Mouse (Mus musculus) right cerebral cortex, postnatal 25 days (tissue): Measurements from ENCODE around the gene N4bp3.
"Not testable (repeated sequence)": the region's sequence is repeated elsewhere in the genome, so short reads cannot be mapped to it uniquely, and the experiment has no call there.

ENCODE experiments used
- DNase-seq: peaks from one replicate; pipeline ENCODE4 v3.0.0; 2022

The N4bp3 gene

GRCm38 (mm10) chr11:51652889-51653418, 2.3 kb upstream of the N4bp3 start:
- no peak for DNase-seq

GRCm38 (mm10) chr11:51650261-51650660, 381 bp downstream of the N4bp3 start:
- peak; percentile 6 for DNase-seq

- peak; percentile 24 for DNase-seq
Measured at GRCm38 (mm10) chr11:51649889-51650199, 798 bp downstream of the N4bp3 start.

- DNase-seq: no peak
Measured at GRCm38 (mm10) chr11:51649111-51649888, 1.3 kb downstream of the N4bp3 start.

- no peak for DNase-seq
Measured at GRCm38 (mm10) chr11:51648566-51648965, 2.1 kb downstream of the N4bp3 start.

GRCm38 (mm10) chr11:51646751-51647667, 3.6 kb downstream of the N4bp3 start:
- DNase-seq: peak; percentile 19

GRCm38 (mm10) chr11:51646245-51646644, 4.4 kb downstream of the N4bp3 start:
- DNase-seq: no peak

GRCm38 (mm10) chr11:51645293-51645692, 5.3 kb downstream of the N4bp3 start:
- no peak for DNase-seq

GRCm38 (mm10) chr11:51644217-51644616, 6.4 kb downstream of the N4bp3 start:
- DNase-seq: no peak

- no peak for DNase-seq
Measured at GRCm38 (mm10) chr11:51643761-51644160, 6.9 kb downstream of the N4bp3 start.

- no peak for DNase-seq
Measured at GRCm38 (mm10) chr11:51643202-51643601, 7.4 kb downstream of the N4bp3 start.

GRCm38 (mm10) chr11:51640748-51641147, 9.9 kb downstream of the N4bp3 start:
- DNase-seq: no peak

- DNase-seq: no peak
Measured at GRCm38 (mm10) chr11:51638497-51638896, 12.1 kb downstream of the N4bp3 start.

- DNase-seq: peak; percentile 21
Measured at GRCm38 (mm10) chr11:51637971-51638414, 12.6 kb downstream of the N4bp3 start.

GRCm38 (mm10) chr11:51636323-51636684, 14.3 kb downstream of the N4bp3 start:
- peak; percentile 36 for DNase-seq

GRCm38 (mm10) chr11:51635525-51636322, 14.9 kb downstream of the N4bp3 start, which contains the start of gene Rmnd5b:
TSS of gene Rmnd5b (minus strand) at chr11:51635896.
- DNase-seq: peak; percentile 94

- DNase-seq: no peak
Measured at GRCm38 (mm10) chr11:51635127-51635524, 15.5 kb downstream of the N4bp3 start.

GRCm38 (mm10) chr11:51633721-51634120, 16.9 kb downstream of the N4bp3 start:
- DNase-seq: no peak

- DNase-seq: not testable (repeated sequence)
Measured at GRCm38 (mm10) chr11:51633200-51633599, 17.4 kb downstream of the N4bp3 start.

- no peak for DNase-seq
Measured at GRCm38 (mm10) chr11:51632130-51632753, 18.4 kb downstream of the N4bp3 start.

- DNase-seq: peak; percentile 65
Measured at GRCm38 (mm10) chr11:51629651-51630314, 20.9 kb downstream of the N4bp3 start.

- DNase-seq: no peak
Measured at GRCm38 (mm10) chr11:51627907-51628306, 22.7 kb downstream of the N4bp3 start.
